Mouse (Mus musculus) bone marrow, adult 2 months (tissue): ENCODE measurements around the gene Gm39653.

Experiments
- CTCF ChIP-seq: fragments of 200-500 bp; IDR thresholded peaks from 2 replicates; pipeline ENCODE4 v1.5.1; 2011; ENCODE audit warnings: low read length, control low read depth; ENCODE audit not compliant: control insufficient read depth, insufficient read depth
- POLR2A ChIP-seq: fragments of 200-500 bp; IDR thresholded peaks from 2 replicates; pipeline ENCODE4 v1.6.1; 2011; ENCODE audit warnings: low read depth, mild to moderate bottlenecking, control low read depth, low read length, borderline replicate concordance; ENCODE audit not compliant: control insufficient read depth

DNA sequence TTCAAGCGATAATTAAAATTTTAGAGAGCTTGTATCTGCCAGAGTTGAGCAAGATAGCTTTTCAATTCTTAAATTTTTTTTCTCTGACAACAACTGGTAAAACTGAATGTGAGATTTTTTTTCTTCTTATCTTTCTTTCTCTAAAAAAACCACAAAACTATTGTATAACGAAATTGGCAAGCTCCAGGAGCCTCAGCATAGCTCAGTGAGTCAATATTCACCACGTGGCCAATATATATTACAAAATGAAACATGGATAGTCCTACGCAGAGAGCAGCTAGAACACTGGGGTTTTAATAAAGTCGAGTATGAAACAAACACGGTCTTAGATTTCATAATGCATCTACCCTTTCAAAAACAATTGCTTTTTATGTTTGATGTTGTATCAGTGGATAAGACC, 24.2 kb downstream of the Gm39653 start:
- TF ChIP-seq POLR2A (no peak), CTCF (no peak)
